12 mouse cellular contexts compared by ENCODE assay signal in genomic region chr9:106139763-106140162, GRCm38 (mm10). TPM values are rescaled to one million over a fixed set of nuclear protein-coding genes. Genes with fewer than 3 reads are reported as not detected.
DNase-seq lines count a peak whose midpoint lies in the region; ATAC-seq and TF ChIP-seq lines count a peak whose summit lies in the region.
"Had no signal": no experiment of that assay in that cellular context is flagged by ENCODE, and none has a peak within 500 bp of the region (broad histone marks: within the 10 kb centered on the region; RNA-seq: fewer than 3 reads in every experiment).

No protein-coding gene starts in this region.

- H3K4me3 ChIP-seq in neural tube, embryonic 12.5 days = no peak overlapping the region
- no peak overlapping the region for H3K4me3 ChIP-seq in hindbrain, embryonic 13.5 days
- no peak overlapping the region for H3K4me3 ChIP-seq in midbrain, postnatal 0 days (ENCODE audit: low read depth, low read length)
- H3K4me3 ChIP-seq: heart, adult 2 months had no signal

- peak; percentile 38 for DNase-seq in cerebellum, adult 11-12 months
- DNase-seq in cerebellum, adult 8-10 months = no peak
- no peak for DNase-seq in neural tube, embryonic 10.5 days (ENCODE audit: extremely low spot score, low spot score)
- DNase-seq in midbrain, postnatal 0 days (ENCODE audit: low spot score) = peak; percentile 75
- no peak for DNase-seq in heart, adult 11 months
- no peak for DNase-seq in urinary bladder, postnatal 10 days (ENCODE audit: low spot score)
- DNase-seq: B cell, adult 2 months; heart, adult 2 months; kidney, adult 9 months had no signal

- no peaks in the 10 kb centered on the region for H3K9me3 ChIP-seq in neural tube, embryonic 12.5 days
- H3K9me3 ChIP-seq in hindbrain, embryonic 13.5 days = no peaks in the 10 kb centered on the region
- H3K9me3 ChIP-seq in midbrain, postnatal 0 days (ENCODE audit: low read length) = no peaks in the 10 kb centered on the region

- H3K4me1 ChIP-seq in neural tube, embryonic 12.5 days = peaks cover 15% of the 10 kb centered on the region; the same call in 1 of the 2 replicates
- peaks cover 41% of the 10 kb centered on the region for H3K4me1 ChIP-seq in hindbrain, embryonic 13.5 days (replicated peaks)
- H3K4me1 ChIP-seq in midbrain, postnatal 0 days (ENCODE audit: insufficient read depth, low read length) = no peaks in the 10 kb centered on the region

- no peaks in the 10 kb centered on the region for H3K36me3 ChIP-seq in neural tube, embryonic 12.5 days
- no peaks in the 10 kb centered on the region for H3K36me3 ChIP-seq in hindbrain, embryonic 13.5 days
- H3K36me3 ChIP-seq in midbrain, postnatal 0 days (ENCODE audit: insufficient read depth, low read length) = no peaks in the 10 kb centered on the region

- TF ChIP-seq CTCF in midbrain, postnatal 0 days (IDR thresholded peaks at IDR 0.05) = no peak

- no peak overlapping the region for H3K27ac ChIP-seq in neural tube, embryonic 12.5 days
- peak overlapping the region; percentile 78 for H3K27ac ChIP-seq in hindbrain, embryonic 13.5 days
- H3K27ac ChIP-seq in midbrain, postnatal 0 days (ENCODE audit: low read depth, low read length) = no peak overlapping the region
- H3K27ac ChIP-seq: heart, adult 2 months had no signal

- ATAC-seq in neural tube, embryonic 12.5 days (ENCODE audit: low FRiP score, low read depth) = peak; percentile 54; the same call in 1 of the 2 replicates
- ATAC-seq in hindbrain, embryonic 13.5 days (ENCODE audit: low FRiP score) = peak; percentile 34
- no peak for ATAC-seq in midbrain, postnatal 0 days (ENCODE audit: low FRiP score)

- no peak overlapping the region for H3K4me2 ChIP-seq in neural tube, embryonic 12.5 days (replicated peaks)
- H3K4me2 ChIP-seq in hindbrain, embryonic 13.5 days = no peak overlapping the region
- H3K4me2 ChIP-seq in midbrain, postnatal 0 days (ENCODE audit: low read depth, low read length, poor library complexity, severe bottlenecking) = no peak overlapping the region

- no peak overlapping the region for H3K9ac ChIP-seq in neural tube, embryonic 12.5 days
- no peak overlapping the region for H3K9ac ChIP-seq in hindbrain, embryonic 13.5 days
- no peak overlapping the region for H3K9ac ChIP-seq in midbrain, postnatal 0 days (replicated peaks; ENCODE audit: low read length, poor library complexity, severe bottlenecking)

- 43% methylated on average over 10 of the region's 10 CpGs for WGBS in neural tube, embryonic 12.5 days
- WGBS in hindbrain, embryonic 13.5 days = 36% methylated on average over 10 of the region's 10 CpGs
- 45% methylated on average over 10 of the region's 10 CpGs for WGBS in midbrain, postnatal 0 days

- no peaks in the 10 kb centered on the region for H3K27me3 ChIP-seq in neural tube, embryonic 12.5 days (replicated peaks)
- H3K27me3 ChIP-seq in hindbrain, embryonic 13.5 days = no peaks in the 10 kb centered on the region
- H3K27me3 ChIP-seq in midbrain, postnatal 0 days (ENCODE audit: insufficient read depth, low read length) = no peaks in the 10 kb centered on the region

RNA-seq across cellular contexts. Expression of gene Glyctk, which starts 18.2 kb away (rescaled TPM):
- 5.4 and 6.2 TPM in 2 replicates for polyA plus RNA-seq in neural tube, embryonic 12.5 days (2016; fragmentation: Nextera tagmentation; extraction: Ambion mirVana)
- polyA plus RNA-seq in hindbrain, embryonic 13.5 days (2015; fragmentation: Nextera tagmentation; extraction: Ambion mirVana) = 5.4 and 5.7 TPM in 2 replicates
- 0.66 and 0.94 TPM in 2 replicates for total RNA-seq in midbrain, postnatal 0 days (2014; rRNA removed)
- 0.75 and 0.90 TPM in 2 replicates for polyA plus RNA-seq in midbrain, postnatal 0 days (2015; fragmentation: Nextera tagmentation; extraction: Ambion mirVana)

RNA-seq across cellular contexts. Expression of gene Wdr82, which starts 31.0 kb away (rescaled TPM):
- polyA plus RNA-seq in neural tube, embryonic 12.5 days (2016; fragmentation: Nextera tagmentation; extraction: Ambion mirVana) = 27.6 and 28.9 TPM in 2 replicates
- 32.6 and 33.7 TPM in 2 replicates for polyA plus RNA-seq in hindbrain, embryonic 13.5 days (2015; fragmentation: Nextera tagmentation; extraction: Ambion mirVana)
- total RNA-seq in midbrain, postnatal 0 days (2014; rRNA removed) = 245 and 261 TPM in 2 replicates
- polyA plus RNA-seq in midbrain, postnatal 0 days (2015; fragmentation: Nextera tagmentation; extraction: Ambion mirVana) = 30.6 and 31.7 TPM in 2 replicates

RNA-seq across cellular contexts. Expression of gene Col6a4, which starts 43.2 kb away (rescaled TPM):
- 0.11 and 0.55 TPM in 2 replicates for polyA plus RNA-seq in neural tube, embryonic 12.5 days (2016; fragmentation: Nextera tagmentation; extraction: Ambion mirVana)
- 0.62 and 1.1 TPM in 2 replicates for polyA plus RNA-seq in hindbrain, embryonic 13.5 days (2015; fragmentation: Nextera tagmentation; extraction: Ambion mirVana)
- total RNA-seq in midbrain, postnatal 0 days (2014; rRNA removed) = 1.3 and 2.6 TPM in 2 replicates
- 1.3 and 1.7 TPM in 2 replicates for polyA plus RNA-seq in midbrain, postnatal 0 days (2015; fragmentation: Nextera tagmentation; extraction: Ambion mirVana)
- total RNA-seq: heart, adult 2 months; liver, adult 2 months had no signal
- polyA plus RNA-seq: heart, adult 2 months; liver, adult 2 months had no signal

RNA-seq across cellular contexts. Expression of gene Ppm1m, which starts 59.8 kb away (rescaled TPM):
- polyA plus RNA-seq in neural tube, embryonic 12.5 days (2016; fragmentation: Nextera tagmentation; extraction: Ambion mirVana) = 32.1 and 32.9 TPM in 2 replicates
- polyA plus RNA-seq in hindbrain, embryonic 13.5 days (2015; fragmentation: Nextera tagmentation; extraction: Ambion mirVana) = 16.6 and 19.0 TPM in 2 replicates
- total RNA-seq in midbrain, postnatal 0 days (2014; rRNA removed) = 16.2 and 27.7 TPM in 2 replicates
- 18.5 and 21.3 TPM in 2 replicates for polyA plus RNA-seq in midbrain, postnatal 0 days (2015; fragmentation: Nextera tagmentation; extraction: Ambion mirVana)

Comparison
In these comparisons a context has a peak if more than half of its experiments do, and no peak if none do; other contexts are left out.
1. DNase-seq: peak in cerebellum, adult 11-12 months (single experiment) and midbrain, postnatal 0 days (single experiment); none in cerebellum, adult 8-10 months (single experiment), neural tube, embryonic 10.5 days (single experiment), heart, adult 11 months (single experiment) and urinary bladder, postnatal 10 days (single experiment).